Mouse (Mus musculus) spleen, adult 2 months (tissue): Measurements from ENCODE around the gene Hsph1.

Source experiments
- CTCF ChIP-seq: fragments of 200-500 bp; IDR thresholded peaks from 2 replicates; pipeline ENCODE4 v1.5.1; 2011; ENCODE audit warnings: mild to moderate bottlenecking, inconsistent platforms; ENCODE audit not compliant: insufficient read depth, insufficient read length, insufficient replicate concordance; ENCODE audit errors: extremely low read depth
- POLR2A ChIP-seq: fragments of 200-500 bp; IDR thresholded peaks from 2 replicates; pipeline ENCODE4 v1.6.1; 2011; ENCODE audit warnings: low read depth, low read length, inconsistent platforms

DNA sequence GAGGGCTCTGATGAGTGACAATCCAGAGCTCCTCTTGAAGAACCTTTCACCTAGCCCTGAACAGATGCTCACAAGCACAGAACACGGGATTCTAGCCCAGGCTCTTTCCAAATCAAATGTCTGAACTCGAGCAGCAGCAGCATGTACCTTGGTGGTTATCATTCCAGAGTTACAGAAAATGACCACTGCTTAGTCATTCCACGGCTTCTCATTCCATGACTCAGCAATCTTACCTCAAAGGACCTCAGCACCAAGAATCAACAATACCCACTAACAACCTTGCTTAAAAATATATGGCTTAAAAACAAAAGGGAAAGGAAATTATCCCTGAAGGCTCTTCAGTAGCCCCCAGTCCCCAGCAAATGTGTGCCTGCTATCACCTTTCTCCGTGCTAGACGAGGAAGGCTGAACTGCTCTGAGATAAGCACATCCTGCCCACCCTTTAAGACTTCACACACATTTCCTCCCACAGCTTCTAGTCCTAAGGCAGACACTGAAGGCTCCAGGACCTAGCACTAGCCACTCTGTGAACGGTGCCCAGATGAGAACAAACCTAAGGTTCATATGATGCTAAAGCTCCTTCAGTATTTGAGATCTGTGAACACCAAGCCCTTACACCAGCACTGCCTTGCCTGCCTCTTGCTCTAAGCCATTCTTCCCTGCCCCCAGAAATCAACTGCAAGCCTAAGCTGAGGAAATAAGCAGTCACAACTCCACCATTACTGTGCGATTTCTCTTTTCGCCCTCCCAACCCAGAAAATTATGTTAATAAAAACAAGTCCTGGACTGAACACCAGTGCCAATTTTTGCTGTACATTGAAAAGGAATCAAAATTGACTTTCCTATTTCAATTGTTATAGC lies 12.1 kb downstream of the Hsph1 start:
- TF ChIP-seq CTCF (no peak), POLR2A (no peak)
